2 mouse cellular contexts compared by ENCODE assay signal in the genomic region with DNA sequence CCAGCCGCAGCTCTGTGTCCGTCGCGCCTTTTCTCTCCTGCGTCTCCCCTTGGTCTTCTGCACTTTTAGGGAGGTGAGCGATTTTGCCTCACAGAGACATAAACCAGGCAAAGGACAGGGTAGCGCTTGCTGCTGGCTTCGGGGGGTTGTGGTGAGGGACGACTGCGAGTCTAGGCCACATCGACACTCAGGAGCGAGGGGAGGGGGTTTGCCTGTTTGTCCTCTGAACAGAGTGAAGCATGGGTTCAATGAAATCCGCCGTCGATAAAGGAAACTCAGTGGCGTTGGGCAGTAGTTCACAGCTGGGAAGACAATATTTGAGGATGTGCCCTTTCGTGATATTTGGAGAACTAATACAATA.
TF ChIP-seq lines count a peak whose summit lies in the region.

A gene (minus strand): TSS at position 52 of the 361 bp plus-strand sequence.

TF ChIP-seq in CH12.LX, 34 proteins besides CTCF, POLR2A, EP300 and RAD21 (continued from another document):
- TF ChIP-seq SMC3 (IDR thresholded peaks at IDR 0.05; ENCODE audit: low read depth, low read length) (no peak), POLR2AphosphoS2 (IDR thresholded peaks at IDR 0.05; ENCODE audit: low read depth, low read length) (no peak), USF1 (IDR thresholded peaks at IDR 0.05; ENCODE audit: low read depth, low read length) (no peak), ZKSCAN1 (IDR thresholded peaks at IDR 0.05; ENCODE audit: borderline replicate concordance, low read depth, low read length) (no peak), RCOR1 (conservative IDR thresholded peaks at IDR 0.05; ENCODE audit: low read depth, low read length) (no peak), TCF12 (IDR thresholded peaks at IDR 0.05; ENCODE audit: low read depth, low read length) (no peak), UBTF (IDR thresholded peaks at IDR 0.05; ENCODE audit: low read depth, low read length) (no peak)

TF ChIP-seq in ES-E14, 5 proteins besides CTCF, POLR2A, EP300 and RAD21 (continued from another document):
- TF ChIP-seq CHD2 (IDR thresholded peaks at IDR 0.05; ENCODE audit: low read depth, low read length) = no peak
- no peak for TF ChIP-seq MAFK (IDR thresholded peaks at IDR 0.05; ENCODE audit: insufficient read depth, low read depth, low read length)
